Mouse (Mus musculus) kidney, postnatal 25 days (tissue): ENCODE data around the gene Cdk5rap3.

Source experiments
- DNase-seq, 2 experiments: peaks; one replicate each; pipeline ENCODE4 v3.0.0; 2021; ENCODE audit warnings: mixed read lengths in 2 of 2

The Cdk5rap3 gene

DNA sequence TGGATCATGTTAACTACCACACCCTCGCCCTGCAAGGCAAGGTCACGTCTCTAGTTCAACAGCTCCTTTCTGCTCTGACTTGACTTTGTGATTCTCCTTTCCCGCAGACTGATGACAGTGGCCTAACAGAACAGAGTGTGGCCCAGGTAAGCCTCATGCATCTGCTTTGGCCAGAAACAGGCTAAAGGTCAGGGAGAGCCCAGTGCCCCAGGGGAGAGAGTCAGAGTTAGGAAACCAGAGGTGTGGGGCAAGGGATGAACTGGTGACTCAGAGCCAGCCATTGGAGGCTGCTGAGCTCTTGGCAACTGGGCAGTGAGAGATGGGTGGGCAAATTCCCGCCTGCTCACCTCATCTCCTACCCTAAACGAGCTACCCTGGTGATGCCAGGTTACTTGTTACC, 58.9 kb downstream of the Cdk5rap3 start:
- DNase-seq = no peak
